Mouse (Mus musculus) liver, embryonic 14.5 days (tissue): ENCODE results near the gene Gm15557.

Source experiments
- CTCF ChIP-seq: IDR thresholded peaks from 2 replicates; pipeline ENCODE4 v1.5.1; 2016; ENCODE audit warnings: antibody characterized with exemption, low read depth, control low read depth
- EP300 ChIP-seq: IDR thresholded peaks from 2 replicates; pipeline ENCODE4 v1.6.1; 2016; ENCODE audit warnings: antibody characterized with exemption, low read depth

GRCm38 (mm10) chr2:155991151-155991550 is 50.6 kb downstream of the Gm15557 start:
- TF ChIP-seq CTCF (no peak), EP300 (no peak)
